Mouse (Mus musculus) left cerebral cortex, postnatal 4 days (tissue): Measurements from ENCODE around the gene Lrrc74b. TPM values are rescaled to one million over a fixed set of nuclear protein-coding genes. Genes with fewer than 3 reads are reported as not detected.
"Not testable (repeated sequence)": the region's sequence is repeated elsewhere in the genome, so short reads cannot be mapped to it uniquely, and the experiment has no call there.

Experiments used
- DNase-seq: peaks from one replicate; pipeline ENCODE4 v3.0.0-alpha.2; 2022
- intact Hi-C: fragments of 180-260 bp; cut with DNase I; formaldehyde crosslinking; loops from one replicate; pipeline ENCODE4 v1.15.1; 2025
- total RNA-seq, 2 experiments: library from RNA; stranded (reverse); gene quantifications; 2 replicates each; pipeline ENCODE4 v1.2.3; 2021

Lrrc74b gene
- 1 to 10 TPM in 1 of 2 experiments, under 1 TPM in 1; 0.68 to 1.4 TPM for total RNA-seq

GRCm38 (mm10) chr16:17561128-17561750 is at the start of gene Lrrc74b:
Gene Lrrc74b (minus strand): TSS chr16:17561247.
- intact Hi-C loops: no loop called here
- peak; percentile 73 for DNase-seq

- intact Hi-C loops: no loop called here
- DNase-seq: no peak
Observed at GRCm38 (mm10) chr16:17605684-17606083, 44.6 kb upstream of the Lrrc74b start.

- no peak for DNase-seq
- intact Hi-C loops: no loop called here
Observed at GRCm38 (mm10) chr16:17604941-17605340, 43.9 kb upstream of the Lrrc74b start.

GRCm38 (mm10) chr16:17600944-17601562 is 40.0 kb upstream of the Lrrc74b start:
- intact Hi-C loops: no loop called here
- DNase-seq: no peak

GRCm38 (mm10) chr16:17590731-17591130 is 29.7 kb upstream of the Lrrc74b start:
- DNase-seq: no peak
- intact Hi-C loops: no loop called here

- no peak for DNase-seq
- intact Hi-C loops: no loop called here
Observed at GRCm38 (mm10) chr16:17584555-17584954, 23.5 kb upstream of the Lrrc74b start.

GRCm38 (mm10) chr16:17583064-17583463 is 22.0 kb upstream of the Lrrc74b start, which contains the start of gene Slc7a4:
Gene Slc7a4 (minus strand): TSS chr16:17583214.
- intact Hi-C loops: no loop called here
- DNase-seq: no peak

GRCm38 (mm10) chr16:17576825-17577215 is 15.8 kb upstream of the Lrrc74b start:
- intact Hi-C loops: no loop called here
- no peak for DNase-seq

GRCm38 (mm10) chr16:17575870-17576824 is 15.1 kb upstream of the Lrrc74b start:
- peak; percentile 84 for DNase-seq
- intact Hi-C loops: no loop called here

- intact Hi-C loops: no loop called here
- DNase-seq: no peak
Observed at GRCm38 (mm10) chr16:17566186-17566585, 5.1 kb upstream of the Lrrc74b start.

- no peak for DNase-seq
- intact Hi-C loops: no loop called here
Observed at GRCm38 (mm10) chr16:17564771-17565170, 3.7 kb upstream of the Lrrc74b start.

- intact Hi-C loops: no loop called here
- no peak for DNase-seq
Observed at GRCm38 (mm10) chr16:17564221-17564620, 3.2 kb upstream of the Lrrc74b start.

GRCm38 (mm10) chr16:17563580-17563979 is 2.5 kb upstream of the Lrrc74b start:
- intact Hi-C loops: no loop called here
- no peak for DNase-seq

- DNase-seq: peak; percentile 71
- intact Hi-C loops: no loop called here
Observed at GRCm38 (mm10) chr16:17561751-17562208, 733 bp upstream of the Lrrc74b start, which contains the start of gene P2rx6. Gene P2rx6 (plus strand): TSS chr16:17561885.

- no peak for DNase-seq
- intact Hi-C loops: loop anchor here (5.0 kb wide), 1 partner anchor 58 kb away; the partner anchor contains the start of gene Smpd4
Observed at GRCm38 (mm10) chr16:17559396-17560027, 1.5 kb downstream of the Lrrc74b start.

GRCm38 (mm10) chr16:17558811-17559210 is 2.2 kb downstream of the Lrrc74b start:
- DNase-seq: no peak
- intact Hi-C loops: loop anchor here (5.0 kb wide), 1 partner anchor 58 kb away; the partner anchor contains the start of gene Smpd4

GRCm38 (mm10) chr16:17557947-17558480 is 3.0 kb downstream of the Lrrc74b start:
- intact Hi-C loops: loop anchor here (5.0 kb wide), 1 partner anchor 59 kb away; the partner anchor contains the start of gene Smpd4
- DNase-seq: peak; percentile 73

- intact Hi-C loops: loop anchor here (5.0 kb wide), 1 partner anchor 60 kb away; the partner anchor contains the start of gene Smpd4
- DNase-seq: no peak
Observed at GRCm38 (mm10) chr16:17556907-17557306, 4.1 kb downstream of the Lrrc74b start.

- no peak for DNase-seq
- intact Hi-C loops: loop anchor here (5.0 kb wide), 1 partner anchor 61 kb away; the partner anchor contains the start of gene Smpd4
Observed at GRCm38 (mm10) chr16:17556180-17556579, 4.9 kb downstream of the Lrrc74b start.

- intact Hi-C loops: loop anchor here (5.0 kb wide), 1 partner anchor 63 kb away; the partner anchor contains the start of gene Smpd4
- not testable (repeated sequence) for DNase-seq
Observed at GRCm38 (mm10) chr16:17554702-17555101, 6.3 kb downstream of the Lrrc74b start.
